Mouse (Mus musculus) kidney, adult 2 months (tissue): ENCODE data around the gene Plscr1. TPM values are rescaled to one million over a fixed set of nuclear protein-coding genes. Genes with fewer than 3 reads are reported as not detected.

Source experiments
- DNase-seq: peaks from one replicate; pipeline ENCODE4 v3.0.0; 2021
- H3K27ac ChIP-seq: fragments of 200-500 bp; 2 replicates; pipeline ENCODE4 v1.5.1; 2012; ENCODE audit warnings: low read depth, low read length, control low read depth, inconsistent platforms; ENCODE audit not compliant: insufficient read depth
- H3K27me3 ChIP-seq: fragments of 200-500 bp; replicated peaks from 2 replicates; pipeline ENCODE4 v1.6.1; 2012; ENCODE audit warnings: mild to moderate bottlenecking, moderate library complexity, low read length, inconsistent platforms; ENCODE audit not compliant: control insufficient read depth, insufficient read depth
- H3K36me3 ChIP-seq: fragments of 200-500 bp; 2 replicates; pipeline ENCODE4 v1.6.1; 2012; ENCODE audit warnings: mild to moderate bottlenecking, moderate library complexity, low read length, inconsistent platforms; ENCODE audit not compliant: control insufficient read depth, insufficient read depth
- H3K4me1 ChIP-seq: fragments of 200-500 bp; 2 replicates; pipeline ENCODE4 v1.6.1; 2011; ENCODE audit warnings: low read length; ENCODE audit not compliant: control insufficient read depth, insufficient read depth
- H3K4me3 ChIP-seq: fragments of 200-500 bp; 2 replicates; pipeline ENCODE4 v1.5.1; 2011; ENCODE audit warnings: mild to moderate bottlenecking, low read depth, low read length, control low read depth; ENCODE audit not compliant: insufficient read depth
- CTCF ChIP-seq: fragments of 200-500 bp; conservative IDR thresholded peaks from 2 replicates; pipeline ENCODE4 v1.5.1; 2011; ENCODE audit warnings: low read depth, mild to moderate bottlenecking, control low read depth, low read length, moderate library complexity, mixed read lengths; ENCODE audit not compliant: insufficient read depth, insufficient read length
- POLR2A ChIP-seq: fragments of 200-500 bp; IDR thresholded peaks from one replicate; pipeline ENCODE4 v1.6.1; 2011; ENCODE audit warnings: low read depth, low read length, control low read depth
- WGBS: fragments of 180-500 bp; shearing (Covaris S2); methylation state at CpG from one replicate; pipeline ENCODE4 v1.1.7; 2018; 5-methylcytosine and 5-hydroxymethylcytosine counted together
- polyA plus RNA-seq: library from polyadenylated mRNA; depleted of rRNA; stranded (reverse); fragments of >200 nt; gene quantifications from 2 replicates; pipeline ENCODE4 v1.2.3, GENCODE M21; 2012

Plscr1 gene
- polyA plus RNA-seq, 1 experiment = 21.7 TPM

- Histone ChIP-seq H3K4me1 (peaks cover 4% of the 10 kb centered on the region), H3K27me3 (no peaks in the 10 kb centered on the region), H3K4me3 (no peak overlapping the region), H3K36me3 (peaks cover 8% of the 10 kb centered on the region; the same call in 1 of the 2 replicates), H3K27ac (no peak overlapping the region)
- 62% methylated on average over 7 of the region's 7 CpGs for WGBS
- no peak for DNase-seq
- TF ChIP-seq POLR2A (no peak), CTCF (no peak)
These were observed 11.1 kb downstream of the Plscr1 start for GRCm38 (mm10) chr9:92260481-92261159.

GRCm38 (mm10) chr9:92265719-92266118 lies 16.2 kb downstream of the Plscr1 start:
- H3K36me3 ChIP-seq = peaks cover 5% of the 10 kb centered on the region; the same call in 1 of the 2 replicates
- no peak for DNase-seq
- H3K4me1 ChIP-seq = peaks cover 24% of the 10 kb centered on the region
- WGBS = 58% methylated on average over 4 of the region's 4 CpGs
- peak overlapping the region; percentile 21; the same call in 1 of the 2 replicates for H3K4me3 ChIP-seq
- TF ChIP-seq CTCF (no peak), POLR2A (no peak)
- peak overlapping the region; percentile 75 for H3K27ac ChIP-seq
- H3K27me3 ChIP-seq = no peaks in the 10 kb centered on the region

GRCm38 (mm10) chr9:92266558-92267171 lies 17.1 kb downstream of the Plscr1 start:
- no peak for TF ChIP-seq POLR2A
- no peak for TF ChIP-seq CTCF
- peaks cover 25% of the 10 kb centered on the region for H3K4me1 ChIP-seq
- no peak overlapping the region for H3K4me3 ChIP-seq
- peaks cover 5% of the 10 kb centered on the region; the same call in 1 of the 2 replicates for H3K36me3 ChIP-seq
- 34% methylated on average over 8 of the region's 8 CpGs for WGBS
- H3K27me3 ChIP-seq = no peaks in the 10 kb centered on the region
- H3K27ac ChIP-seq = peak overlapping the region; percentile 75
- DNase-seq = peak; percentile 65

- WGBS = 60% methylated on average over 1 of the region's 1 CpGs
- peak; percentile 33 for DNase-seq
- no peaks in the 10 kb centered on the region for H3K27me3 ChIP-seq
- TF ChIP-seq CTCF (no peak), POLR2A (no peak)
- H3K27ac ChIP-seq = no peak overlapping the region
- no peak overlapping the region for H3K4me3 ChIP-seq
- peaks cover 5% of the 10 kb centered on the region; the same call in 1 of the 2 replicates for H3K36me3 ChIP-seq
- H3K4me1 ChIP-seq = peaks cover 29% of the 10 kb centered on the region
These were observed 18.2 kb downstream of the Plscr1 start for GRCm38 (mm10) chr9:92267732-92268131.

- WGBS = 73% methylated on average over 5 of the region's 5 CpGs
- Histone ChIP-seq H3K36me3 (peaks cover 5% of the 10 kb centered on the region; the same call in 1 of the 2 replicates), H3K4me1 (peaks cover 46% of the 10 kb centered on the region), H3K4me3 (no peak overlapping the region), H3K27me3 (no peaks in the 10 kb centered on the region), H3K27ac (no peak overlapping the region; the same call in 1 of the 2 replicates)
- no peak for DNase-seq
- no peak for TF ChIP-seq CTCF
- TF ChIP-seq POLR2A = no peak
These were observed 20.4 kb downstream of the Plscr1 start for GRCm38 (mm10) chr9:92269829-92270404.

- Histone ChIP-seq H3K4me1 (peaks cover 43% of the 10 kb centered on the region), H3K4me3 (no peak overlapping the region), H3K27me3 (no peaks in the 10 kb centered on the region), H3K27ac (peak overlapping the region; percentile 88), H3K36me3 (peaks cover 2% of the 10 kb centered on the region; the same call in 1 of the 2 replicates)
- 29% methylated on average over 4 of the region's 4 CpGs for WGBS
- TF ChIP-seq CTCF (no peak), POLR2A (no peak)
- DNase-seq = peak; percentile 98
These were observed 21.4 kb downstream of the Plscr1 start for GRCm38 (mm10) chr9:92270927-92271326.

- Histone ChIP-seq H3K27ac (peak overlapping the region; percentile 91), H3K4me1 (peaks cover 34% of the 10 kb centered on the region), H3K27me3 (no peaks in the 10 kb centered on the region), H3K4me3 (no peak overlapping the region), H3K36me3 (peaks cover 4% of the 10 kb centered on the region; the same call in 1 of the 2 replicates)
- TF ChIP-seq POLR2A (no peak), CTCF (no peak)
- peak; percentile 89 for DNase-seq
- 44% methylated on average over 4 of the region's 4 CpGs for WGBS
These were observed 23.1 kb downstream of the Plscr1 start for GRCm38 (mm10) chr9:92272650-92273049.
